Mouse (Mus musculus): Measurements from ENCODE around the gene Phip. TPM values are rescaled to one million over a fixed set of nuclear protein-coding genes. Genes with fewer than 3 reads are reported as not detected.

The Phip gene
- polyA plus RNA-seq (2012; rRNA removed): 18.3 and 18.9 TPM in 2 replicates

GRCm38 (mm10) chr9:82975342-82976215 lies at the start of gene Phip:
Gene Phip (minus strand): TSS chr9:82975516.
- DNase-seq (ENCODE audit: extremely low spot score in 1 of 2, low spot score in 1 of 2): peak; percentile 76 to 93

DNA sequence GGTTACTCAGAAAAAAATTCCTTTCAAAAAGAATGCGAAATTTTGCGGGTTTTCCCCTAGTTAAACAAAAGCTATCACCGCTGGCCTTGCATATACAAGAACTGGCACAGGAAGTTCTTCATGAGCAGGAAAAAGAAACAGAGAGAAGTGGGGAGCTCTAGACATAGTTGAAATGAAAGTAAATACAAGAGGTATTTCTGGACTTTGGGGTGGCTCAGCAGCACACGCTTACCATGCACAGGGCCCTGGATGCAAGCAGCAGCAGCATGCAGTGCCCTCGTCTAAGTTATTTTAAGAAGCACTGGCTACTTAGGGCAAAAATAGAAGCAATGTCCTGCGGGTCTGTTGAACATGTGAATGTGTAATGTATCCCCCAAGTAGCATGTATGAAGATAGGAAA lies 48.4 kb upstream of the Phip start:
- DNase-seq (ENCODE audit: extremely low spot score in 1 of 2, low spot score in 1 of 2): no peak

- DNase-seq (ENCODE audit: extremely low spot score in 1 of 2, low spot score in 1 of 2): no peak
Measured at GRCm38 (mm10) chr9:83014516-83014915, 39.2 kb upstream of the Phip start.

DNA sequence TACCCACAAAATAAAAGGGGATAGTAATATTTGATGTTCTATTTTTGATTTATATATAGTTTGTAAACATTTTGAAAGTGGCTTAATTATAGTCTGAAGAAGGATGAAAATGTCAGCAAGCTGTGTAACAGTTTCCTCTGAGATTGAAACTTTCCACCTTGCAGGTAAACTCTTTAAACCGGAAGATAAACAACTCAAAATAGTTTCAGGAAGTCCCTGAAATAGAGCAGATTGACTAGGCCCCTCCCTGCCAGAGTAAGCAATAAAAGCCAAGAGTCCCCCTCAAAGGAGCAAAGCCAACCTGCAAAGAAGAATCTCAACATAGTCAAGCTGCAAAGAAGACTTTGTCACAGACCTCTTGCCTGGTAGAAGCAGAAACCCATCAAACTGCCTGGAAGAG lies 33.0 kb upstream of the Phip start:
- DNase-seq (ENCODE audit: extremely low spot score in 1 of 2, low spot score in 1 of 2): no peak

- no peak for DNase-seq (ENCODE audit: extremely low spot score in 1 of 2, low spot score in 1 of 2)
Measured at GRCm38 (mm10) chr9:83001342-83001741, 26.0 kb upstream of the Phip start.

GRCm38 (mm10) chr9:82997765-82998500 lies 22.6 kb upstream of the Phip start:
- no peak for DNase-seq (ENCODE audit: extremely low spot score in 1 of 2, low spot score in 1 of 2)

DNA sequence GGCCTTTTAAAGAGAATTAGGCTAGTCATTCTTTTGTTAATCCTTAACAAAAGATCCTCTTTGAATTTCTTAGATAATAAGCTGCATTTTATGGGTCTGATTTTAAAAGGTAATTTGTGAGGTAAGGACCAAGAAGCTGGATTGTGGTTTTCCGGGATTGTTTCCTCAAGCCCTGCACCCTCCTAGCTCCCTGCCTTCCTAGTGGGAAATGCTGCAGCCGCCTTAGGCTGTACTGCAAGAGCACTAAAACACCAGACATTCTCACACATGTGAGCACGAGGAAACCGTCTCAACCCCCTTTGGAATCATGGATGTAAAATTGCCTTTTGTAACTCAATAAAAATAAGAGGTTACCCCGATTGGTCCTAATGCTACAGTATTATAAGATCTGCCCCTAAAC lies 1.6 kb upstream of the Phip start:
- peak in 1 of 2 experiments; percentile 46 for DNase-seq (ENCODE audit: extremely low spot score in 1 of 2, low spot score in 1 of 2)

GRCm38 (mm10) chr9:82976219-82976618 lies 903 bp upstream of the Phip start:
- no peak for DNase-seq (ENCODE audit: extremely low spot score in 1 of 2, low spot score in 1 of 2)

DNA sequence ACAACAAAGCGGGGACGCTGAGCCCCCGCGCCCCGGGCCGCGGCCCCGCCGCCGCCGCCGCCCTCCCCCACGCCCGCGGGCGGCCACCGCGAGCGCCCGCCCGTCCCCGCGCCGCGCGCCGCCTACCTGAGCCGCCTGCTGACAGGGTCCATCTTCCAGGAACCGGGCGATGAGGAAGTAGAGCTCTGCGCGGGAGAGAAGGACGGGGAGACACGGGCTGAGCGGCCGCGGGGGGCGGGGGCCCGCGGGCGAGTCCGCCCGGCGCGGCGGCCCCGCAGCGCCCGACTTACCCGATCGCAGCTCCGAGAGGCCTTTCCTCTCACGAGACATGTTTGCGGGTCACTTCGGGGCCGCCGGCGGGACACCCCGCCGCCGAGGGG lies 364 bp downstream of the Phip start:
- DNase-seq (ENCODE audit: extremely low spot score in 1 of 2, low spot score in 1 of 2): no peak

DNA sequence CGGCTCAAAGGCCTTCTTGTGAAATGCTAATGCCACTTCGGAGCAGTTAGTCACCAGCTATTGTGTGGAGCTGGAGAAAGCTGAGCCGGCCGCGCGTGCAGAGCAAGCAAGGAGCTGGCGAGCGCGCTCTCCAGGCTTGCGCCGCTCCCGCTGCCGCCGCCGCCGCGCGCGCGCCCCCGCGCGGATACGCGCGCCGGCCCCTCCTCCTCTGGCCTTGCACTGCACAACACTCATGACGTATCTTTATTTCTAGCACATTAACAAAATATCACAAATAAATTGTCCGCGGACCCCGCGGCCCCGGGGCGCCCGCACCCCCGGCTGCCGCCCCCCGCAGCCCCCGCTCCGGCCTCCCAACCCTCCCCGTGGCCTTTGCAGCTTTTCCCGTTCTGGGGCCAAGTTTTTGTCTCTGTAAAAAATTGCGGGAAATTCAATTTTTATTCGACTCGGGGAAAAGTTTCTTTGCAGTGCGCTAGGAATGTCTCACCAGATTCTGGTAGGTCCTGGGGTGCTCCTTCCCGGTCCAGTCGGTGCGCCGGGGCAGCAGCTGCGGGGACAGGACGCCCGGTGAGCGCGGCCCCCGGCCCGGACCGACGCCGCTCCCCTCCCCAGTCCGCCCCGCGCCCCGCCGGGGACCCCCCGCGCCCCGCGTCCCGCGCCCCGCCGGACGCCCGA lies 992 bp downstream of the Phip start:
- peak; percentile 86 to 91 for DNase-seq (ENCODE audit: extremely low spot score in 1 of 2, low spot score in 1 of 2)

DNA sequence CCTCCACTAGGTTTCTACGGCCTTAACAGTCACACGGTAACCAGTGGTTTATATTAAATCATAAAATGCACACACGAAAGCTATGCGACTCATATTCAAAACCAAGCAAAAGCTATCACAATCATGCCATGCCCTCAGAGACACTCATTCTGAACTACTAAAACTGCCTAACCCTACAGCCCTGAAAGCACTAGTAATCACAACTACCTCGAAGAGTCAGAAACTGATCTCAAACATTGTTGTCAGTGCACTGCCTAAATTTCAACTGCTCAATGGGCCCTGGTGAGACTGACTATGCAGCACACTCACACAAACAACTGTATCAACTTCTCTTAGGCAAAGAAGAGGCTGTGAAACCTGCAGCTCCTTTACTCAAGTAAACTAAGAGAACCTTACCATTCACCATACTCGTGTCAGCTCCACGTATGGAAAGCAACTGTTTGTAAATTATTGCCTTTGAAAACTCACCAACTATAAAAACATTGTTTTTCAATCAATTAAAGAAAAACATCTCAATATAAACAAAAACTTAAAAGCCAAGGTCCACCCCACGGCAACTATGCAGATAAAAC lies 1.9 kb downstream of the Phip start:
- no peak for DNase-seq (ENCODE audit: extremely low spot score in 1 of 2, low spot score in 1 of 2)

DNA sequence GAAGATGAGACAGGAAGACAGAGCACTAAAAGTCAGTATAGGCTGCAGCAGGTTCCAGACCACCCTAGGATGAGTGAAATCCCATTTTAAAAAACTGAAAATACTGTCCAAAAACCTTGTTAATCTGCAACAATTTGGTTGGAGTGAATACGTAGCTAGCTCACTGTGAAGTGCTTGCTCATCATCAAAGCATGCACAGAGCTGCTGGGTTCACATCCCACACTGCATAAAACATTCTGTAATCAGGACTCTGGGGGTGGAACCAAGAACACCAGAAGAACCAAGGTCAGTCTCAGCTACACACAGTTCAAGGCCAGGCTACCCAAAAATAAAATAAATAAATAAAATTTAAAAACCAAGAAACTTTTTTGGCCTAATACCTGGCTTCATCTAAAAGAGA lies 3.9 kb downstream of the Phip start:
- no peak for DNase-seq (ENCODE audit: extremely low spot score in 1 of 2, low spot score in 1 of 2)

DNA sequence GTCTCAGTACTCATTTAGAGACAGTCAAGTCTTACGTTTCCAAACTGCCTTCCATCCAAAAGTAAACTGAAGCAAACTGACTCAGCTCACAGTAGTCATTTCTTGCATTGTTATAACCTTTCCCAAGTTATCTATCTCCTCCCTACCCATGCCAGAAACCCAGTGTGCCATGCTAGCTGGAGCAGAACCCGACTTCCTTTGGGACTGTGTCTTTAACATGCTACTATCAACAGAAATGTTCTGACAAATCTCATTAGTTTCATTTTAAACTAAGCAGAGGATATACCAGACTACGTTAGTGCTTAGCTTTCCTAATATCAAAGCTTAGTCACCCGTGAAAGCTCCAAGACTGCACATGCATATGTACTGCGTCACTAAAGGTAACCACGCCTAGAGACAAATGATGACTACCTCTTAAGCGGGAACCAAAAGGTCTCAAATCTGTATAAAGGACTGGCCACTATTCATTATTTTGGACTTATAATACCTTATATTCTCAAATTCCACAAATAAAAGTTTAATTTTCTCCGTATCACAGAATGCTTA lies 8.2 kb downstream of the Phip start:
- DNase-seq (ENCODE audit: extremely low spot score in 1 of 2, low spot score in 1 of 2): no peak

- DNase-seq (ENCODE audit: extremely low spot score in 1 of 2, low spot score in 1 of 2): no peak
Measured at GRCm38 (mm10) chr9:82963981-82964380, 11.3 kb downstream of the Phip start.

DNA sequence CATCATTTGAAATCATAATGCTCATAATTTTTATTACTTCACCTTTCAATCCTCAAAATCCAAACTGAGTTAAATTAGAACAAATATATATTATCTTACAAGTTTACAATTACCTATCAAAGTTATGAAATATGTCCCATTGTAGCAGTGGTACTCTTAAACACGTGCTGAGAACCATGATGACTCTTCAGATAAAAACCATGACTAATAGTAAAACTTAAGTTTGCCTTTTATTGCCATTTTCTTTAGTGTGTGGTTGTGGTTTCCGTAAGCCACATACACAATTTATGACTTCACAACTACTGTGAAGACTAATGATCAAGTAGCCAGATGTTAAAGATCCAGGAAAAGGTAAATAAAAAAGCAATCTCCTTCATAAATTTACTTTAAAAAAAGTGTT lies 14.0 kb downstream of the Phip start:
- DNase-seq (ENCODE audit: extremely low spot score in 1 of 2, low spot score in 1 of 2): no peak

DNA sequence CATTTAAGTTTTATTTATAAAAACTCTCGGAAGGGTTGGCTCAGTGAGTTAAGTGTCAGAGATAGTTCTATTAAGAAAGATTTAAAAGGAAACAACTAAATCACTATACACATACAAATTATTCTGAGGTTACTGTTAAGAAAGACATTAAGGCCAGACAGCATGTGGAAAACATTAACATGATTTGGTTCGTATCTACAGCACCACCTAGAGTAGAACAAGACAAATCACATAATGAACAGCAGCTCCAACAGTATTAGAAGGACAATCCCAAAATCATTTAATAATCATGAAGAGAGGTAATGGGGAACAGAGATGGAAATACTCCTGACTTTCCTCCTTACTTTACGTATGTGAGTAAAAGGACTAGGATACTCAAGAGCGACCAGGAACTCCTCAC lies 20.0 kb downstream of the Phip start:
- no peak for DNase-seq (ENCODE audit: extremely low spot score in 1 of 2, low spot score in 1 of 2)

DNA sequence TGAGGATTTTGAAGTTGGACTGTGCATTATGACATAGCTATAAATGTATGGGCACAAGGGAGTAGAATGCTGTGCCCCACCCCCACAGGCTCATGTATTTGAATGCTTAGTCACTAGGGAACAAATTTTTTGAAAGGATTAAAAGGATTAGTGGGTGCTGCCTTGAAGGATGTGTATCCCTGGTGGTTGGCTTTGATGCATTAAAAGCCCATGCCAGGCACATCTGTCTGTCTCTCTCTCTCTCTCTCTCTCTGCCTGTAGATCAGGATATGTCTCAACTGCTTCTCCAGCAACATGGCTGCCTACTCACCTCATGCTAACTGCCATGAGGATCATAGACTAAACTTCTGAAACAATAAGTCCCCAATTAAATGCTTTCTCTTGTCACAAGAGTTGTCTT lies 23.0 kb downstream of the Phip start:
- DNase-seq (ENCODE audit: extremely low spot score in 1 of 2, low spot score in 1 of 2): no peak

- DNase-seq (ENCODE audit: extremely low spot score in 1 of 2, low spot score in 1 of 2): no peak
Measured at GRCm38 (mm10) chr9:82951435-82952004, 23.8 kb downstream of the Phip start.

- DNase-seq (ENCODE audit: extremely low spot score in 1 of 2, low spot score in 1 of 2): no peak
Measured at GRCm38 (mm10) chr9:82907246-82907645, 68.1 kb downstream of the Phip start.

DNA sequence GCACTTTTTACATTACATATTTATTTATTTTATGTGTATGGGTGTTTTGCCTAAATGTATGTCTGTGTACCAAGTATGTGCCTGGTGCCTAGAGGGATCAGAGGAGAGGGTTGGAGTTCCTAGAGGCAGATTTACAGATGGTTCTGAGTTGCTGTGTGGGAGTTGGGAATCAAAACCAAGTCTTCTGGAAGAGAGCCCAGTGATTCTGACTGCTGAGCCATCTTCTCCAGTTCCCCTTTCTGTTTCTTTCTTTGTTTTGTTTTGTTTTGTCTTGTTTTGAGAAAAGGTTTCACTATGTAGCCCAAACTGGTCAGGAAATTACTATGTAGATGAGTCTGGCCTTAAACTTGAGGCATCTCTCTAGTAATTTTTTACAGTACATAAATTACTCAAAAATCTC lies 86.7 kb downstream of the Phip start:
- DNase-seq (ENCODE audit: extremely low spot score in 1 of 2, low spot score in 1 of 2): peak in 1 of 2 experiments; percentile 72

Data from frontal cortex, adult 2 months (tissue).